Mouse (Mus musculus): ENCODE data around the gene Nup160. TPM values are rescaled to one million over a fixed set of nuclear protein-coding genes. Genes with fewer than 3 reads are reported as not detected.

The Nup160 gene
- 80.7 TPM for polyA plus RNA-seq (2014; fragmentation: Illumina TruSeq; extraction: RNeasy Lipid Tissue Mini Kit (QIAGEN cat#74804); ENCODE audit: low read depth, low replicate concordance)

DNA sequence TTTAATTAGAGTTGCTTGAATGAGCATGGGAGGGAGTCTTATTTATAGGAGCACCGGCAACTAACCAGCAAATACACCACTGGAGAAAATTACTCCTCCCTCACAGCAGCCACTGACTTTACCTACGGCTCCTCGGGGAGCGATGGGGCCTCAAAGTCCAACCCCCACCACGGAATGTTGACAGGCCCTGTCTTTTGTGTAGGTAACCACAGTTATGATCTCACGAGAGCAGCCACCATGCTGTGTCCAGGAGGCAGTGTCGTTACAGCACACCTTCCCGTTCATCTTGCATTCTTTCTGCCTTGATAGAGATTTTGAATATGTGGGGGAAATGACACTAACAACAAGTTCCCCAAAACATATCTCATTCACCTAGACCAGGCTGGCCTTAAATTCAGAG lies at the start of gene Nup160:
TSS of gene Nup160 (plus strand) at position 209 of the 400 bp plus-strand sequence.

DNA sequence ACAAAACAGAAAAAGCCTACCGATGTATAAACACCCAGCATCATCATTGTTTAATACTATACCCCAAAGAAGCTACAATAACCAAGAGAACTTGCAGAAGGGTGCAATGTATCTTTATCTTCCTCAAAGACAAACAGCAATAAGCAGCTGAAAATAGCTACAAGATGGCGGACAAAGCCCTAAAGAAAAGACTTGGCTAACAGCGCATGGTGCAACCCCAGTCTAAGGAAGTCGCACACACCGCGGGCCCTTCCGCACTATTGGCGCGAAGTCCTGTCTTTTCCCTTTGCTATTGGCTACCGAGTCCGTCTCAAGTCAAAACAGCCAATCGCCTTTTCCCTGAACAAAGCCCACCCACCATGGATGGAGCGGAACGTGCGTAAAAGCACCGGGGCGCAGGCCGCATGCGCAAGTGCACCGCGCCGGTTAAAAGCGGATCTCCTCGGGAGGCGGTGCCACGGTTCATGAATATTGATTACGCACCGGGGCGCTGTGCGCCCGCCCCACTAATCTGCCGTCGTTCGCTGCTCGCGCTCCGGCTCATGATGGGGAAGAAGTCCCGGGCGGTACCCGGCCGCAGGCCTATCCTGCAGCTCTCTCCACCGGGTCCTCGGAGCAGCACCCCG lies 68.2 kb downstream of the Nup160 start, which contains the start of gene Fnbp4:
TSS of gene Fnbp4 (plus strand) at position 318 of the 626 bp plus-strand sequence.

DNA sequence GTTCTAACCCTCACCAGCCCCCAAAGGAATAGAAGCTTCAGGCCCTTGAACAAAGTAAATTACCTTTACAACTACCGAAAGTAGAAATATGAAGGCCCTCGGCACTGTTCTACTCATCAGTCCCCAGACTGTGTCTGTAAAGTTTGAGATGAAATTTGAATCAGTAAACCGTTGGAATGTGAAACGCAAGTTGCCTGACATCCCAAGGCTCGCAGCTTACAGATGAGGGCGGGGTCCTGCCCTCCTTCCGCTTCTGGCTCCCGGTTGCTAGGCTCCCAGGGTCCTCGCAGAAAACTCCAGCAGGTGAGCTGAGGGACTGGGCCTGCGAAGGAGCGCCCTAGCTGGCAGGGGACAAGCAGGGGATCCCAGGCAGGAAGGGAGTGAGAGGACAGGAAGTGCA lies 105.4 kb downstream of the Nup160 start, which contains the start of gene Agbl2:
TSS of gene Agbl2 (plus strand) at position 270 of the 400 bp plus-strand sequence.

Other genes starting within 250 kb of the Nup160 start
- gene Ptprj, start 96.6 kb upstream of the Nup160 start, polyA plus RNA-seq (2014; fragmentation: Illumina TruSeq; extraction: RNeasy Lipid Tissue Mini Kit (QIAGEN cat#74804); ENCODE audit: low read depth, low replicate concordance), result 17.2 TPM
- 78.3 TPM for gene Fnbp4, start 68.2 kb downstream of the Nup160 start, polyA plus RNA-seq (2014; fragmentation: Illumina TruSeq; extraction: RNeasy Lipid Tissue Mini Kit (QIAGEN cat#74804); ENCODE audit: low read depth, low replicate concordance)
- 87.1 TPM for gene Agbl2, start 105.5 kb downstream of the Nup160 start, polyA plus RNA-seq (2014; fragmentation: Illumina TruSeq; extraction: RNeasy Lipid Tissue Mini Kit (QIAGEN cat#74804); ENCODE audit: low read depth, low replicate concordance)
- 1,405 TPM for gene Mtch2, start 169.9 kb downstream of the Nup160 start, polyA plus RNA-seq (2014; fragmentation: Illumina TruSeq; extraction: RNeasy Lipid Tissue Mini Kit (QIAGEN cat#74804); ENCODE audit: low read depth, low replicate concordance)
- gene C1qtnf4, start 208.6 kb downstream of the Nup160 start, polyA plus RNA-seq (2014; fragmentation: Illumina TruSeq; extraction: RNeasy Lipid Tissue Mini Kit (QIAGEN cat#74804); ENCODE audit: low read depth, low replicate concordance), result not detected
- 24.8 TPM for gene Kbtbd4, start 227.5 kb downstream of the Nup160 start, polyA plus RNA-seq (2014; fragmentation: Illumina TruSeq; extraction: RNeasy Lipid Tissue Mini Kit (QIAGEN cat#74804); ENCODE audit: low read depth, low replicate concordance)
- 133 TPM for gene Ndufs3, start 227.6 kb downstream of the Nup160 start, polyA plus RNA-seq (2014; fragmentation: Illumina TruSeq; extraction: RNeasy Lipid Tissue Mini Kit (QIAGEN cat#74804); ENCODE audit: low read depth, low replicate concordance)